Mouse (Mus musculus) CH12F3 (cell line): ENCODE data around the gene Nfic.

Source experiments
- in situ Hi-C: fragments of 300-500 bp; cut with MboI; formaldehyde crosslinking; loops from 2 replicates; pipeline ENCODE4 v1.14.3; 2020; ENCODE audit warnings: low sequenced_read_pairs

Nfic gene

GRCm38 (mm10) chr10:81455181-81455895, at the start of gene Nfic:
TSS of gene Nfic (minus strand) at chr10:81455635.
- in situ Hi-C loops = no loop called here

GRCm38 (mm10) chr10:81502658-81503057, 47.2 kb upstream of the Nfic start:
- in situ Hi-C loops = no loop called here

GRCm38 (mm10) chr10:81501863-81502262, 46.4 kb upstream of the Nfic start:
- in situ Hi-C loops = no loop called here

- in situ Hi-C loops = no loop called here
Measured at GRCm38 (mm10) chr10:81500032-81500431, 44.6 kb upstream of the Nfic start, which contains the start of gene S1pr4. TSS of gene S1pr4 (minus strand) at chr10:81500132.

- in situ Hi-C loops = no loop called here
Measured at GRCm38 (mm10) chr10:81499250-81499901, 43.9 kb upstream of the Nfic start.

GRCm38 (mm10) chr10:81498316-81499249, 43.1 kb upstream of the Nfic start:
- in situ Hi-C loops = no loop called here

- in situ Hi-C loops = no loop called here
Measured at GRCm38 (mm10) chr10:81497401-81498270, 42.2 kb upstream of the Nfic start.

- in situ Hi-C loops = no loop called here
Measured at GRCm38 (mm10) chr10:81496969-81497368, 41.5 kb upstream of the Nfic start.

- in situ Hi-C loops = no loop called here
Measured at GRCm38 (mm10) chr10:81496264-81496901, 40.9 kb upstream of the Nfic start, which contains the start of gene Ncln. TSS of gene Ncln (minus strand) at chr10:81496392.

GRCm38 (mm10) chr10:81495616-81496263, 40.3 kb upstream of the Nfic start:
- in situ Hi-C loops = no loop called here

GRCm38 (mm10) chr10:81495151-81495550, 39.7 kb upstream of the Nfic start:
- in situ Hi-C loops = no loop called here

- in situ Hi-C loops = no loop called here
Measured at GRCm38 (mm10) chr10:81494260-81495041, 39.0 kb upstream of the Nfic start.

GRCm38 (mm10) chr10:81493601-81494220, 38.3 kb upstream of the Nfic start:
- in situ Hi-C loops = no loop called here

- in situ Hi-C loops = no loop called here
Measured at GRCm38 (mm10) chr10:81492606-81493240, 37.3 kb upstream of the Nfic start.

GRCm38 (mm10) chr10:81491018-81491417, 35.6 kb upstream of the Nfic start:
- in situ Hi-C loops = no loop called here

GRCm38 (mm10) chr10:81489941-81490340, 34.5 kb upstream of the Nfic start:
- in situ Hi-C loops = no loop called here

GRCm38 (mm10) chr10:81488081-81488480, 32.6 kb upstream of the Nfic start:
- in situ Hi-C loops = no loop called here

- in situ Hi-C loops = no loop called here
Measured at GRCm38 (mm10) chr10:81486496-81486895, 31.1 kb upstream of the Nfic start.
